In genomic region chr16:95615579-95615978, GRCm38 (mm10) we compare ENCODE assay signal across 8 mouse cellular contexts. TPM values are rescaled to one million over a fixed set of nuclear protein-coding genes. Genes with fewer than 3 reads are reported as not detected.
DNase-seq lines count a peak whose midpoint lies in the region; ATAC-seq and TF ChIP-seq lines count a peak whose summit lies in the region.

No protein-coding gene starts in this region.

- CTCF ChIA-PET in Patski (lab: Charles Lee): interaction anchor here (1.2 to 3.5 kb wide), 3 partner anchors 10 to 346 kb away, joined by 3 to 15 read pairs (median 4); no protein-coding TSS in a partner anchor

- peak; percentile 84 for TF ChIP-seq CTCF in Patski (IDR thresholded peaks at IDR 0.05)

- POLR2A ChIA-PET in Patski (lab: Charles Lee): no interaction called here

- peak; percentile 22 to 40 for DNase-seq in heart, postnatal 14 days
- DNase-seq in heart, adult 11 months: no peak
- peak; percentile 77 to 81 for DNase-seq in B cell, adult 2 months
- no peak for DNase-seq in Patski (ENCODE audit: low read depth, low spot score)
- peak; percentile 50 for DNase-seq in embryo, embryonic 10.5 days (ENCODE audit: low spot score)
- peak; percentile 66 for DNase-seq in lung, postnatal 14 days
- DNase-seq in thymus, postnatal 14 days: peak; percentile 74
- no peak for DNase-seq in right cerebral cortex, postnatal 10 days (ENCODE audit: low spot score in 2 of 2)

- peaks cover 10% of the 10 kb centered on the region for H3K27me3 ChIP-seq in Patski

- intact Hi-C loops in heart, postnatal 14 days (cut with DNase I): no loop called here

- in situ Hi-C loops in Patski (cut with MboI; ENCODE audit: low pct_unique_long_range_greater_than_20kb): loop anchor here (10.0 kb wide), 1 partner anchor 349 kb away; no protein-coding TSS in a partner anchor

- no peak for ATAC-seq in Patski

RNA-seq across cellular contexts. Expression of gene Erg, which starts 29.2 kb away (rescaled TPM):
- total RNA-seq in heart, postnatal 14 days (2021): 10 to 100 TPM; 37.1 to 42.2 TPM
- polyA plus RNA-seq in Patski (2021): not detected

Comparison
In these comparisons a context has a peak if more than half of its experiments do, and no peak if none do; other contexts are left out.
1. DNase-seq: peak in heart, postnatal 14 days (2 of 2), B cell, adult 2 months (2 of 2), embryo, embryonic 10.5 days (single experiment), lung, postnatal 14 days (single experiment) and thymus, postnatal 14 days (single experiment); none in heart, adult 11 months (single experiment), Patski (single experiment) and right cerebral cortex, postnatal 10 days (0 of 2).